Mouse (Mus musculus) liver (tissue): ENCODE measurements around the gene Ogfrl1.
A peak's percentile ranks its signal among the peaks of the same experiment; 100 is the strongest.

Source experiments
- DNase-seq: peaks from one replicate; pipeline ENCODE4 v3.0.0-alpha.2; 2020; ENCODE audit warnings: mixed read lengths

Gene Ogfrl1

GRCm38 (mm10) chr1:23351756-23352155 lies 45.8 kb downstream of the Ogfrl1 start:
- no peak for DNase-seq

- DNase-seq = no peak
These were observed 51.9 kb downstream of the Ogfrl1 start for GRCm38 (mm10) chr1:23345633-23346032.

- DNase-seq = no peak
These were observed 54.7 kb downstream of the Ogfrl1 start for GRCm38 (mm10) chr1:23342864-23343263.

GRCm38 (mm10) chr1:23342224-23342623 lies 55.3 kb downstream of the Ogfrl1 start:
- DNase-seq = no peak

- peak; percentile 82 for DNase-seq
These were observed 61.7 kb downstream of the Ogfrl1 start for GRCm38 (mm10) chr1:23335726-23336363.

- DNase-seq = peak; percentile 49
These were observed 62.5 kb downstream of the Ogfrl1 start for GRCm38 (mm10) chr1:23335050-23335449.

- no peak for DNase-seq
These were observed 65.4 kb downstream of the Ogfrl1 start for GRCm38 (mm10) chr1:23332192-23332591.

- DNase-seq = no peak
These were observed 72.4 kb downstream of the Ogfrl1 start for GRCm38 (mm10) chr1:23325160-23325559.

- no peak for DNase-seq
These were observed 73.3 kb downstream of the Ogfrl1 start for GRCm38 (mm10) chr1:23324226-23324625.

- DNase-seq = no peak
These were observed 74.3 kb downstream of the Ogfrl1 start for GRCm38 (mm10) chr1:23323286-23323685.

- DNase-seq = no peak
These were observed 75.4 kb downstream of the Ogfrl1 start for GRCm38 (mm10) chr1:23322208-23322607.

- no peak for DNase-seq
These were observed 76.2 kb downstream of the Ogfrl1 start for GRCm38 (mm10) chr1:23321331-23321851.

GRCm38 (mm10) chr1:23320591-23321195 lies 76.9 kb downstream of the Ogfrl1 start:
- no peak for DNase-seq
